26 mouse cellular contexts compared by ENCODE assay signal in genomic region chr6:16362057-16362456, GRCm38 (mm10).
A peak's percentile ranks its signal among the peaks of the same experiment; 100 is the strongest.
DNase-seq lines count a peak whose midpoint lies in the region; ATAC-seq and TF ChIP-seq lines count a peak whose summit lies in the region.
"Had no signal": no experiment of that assay in that cellular context is flagged by ENCODE, and none has a peak within 500 bp of the region (broad histone marks: within the 10 kb centered on the region; RNA-seq: fewer than 3 reads in every experiment).

No protein-coding gene starts in this region.

- no peak overlapping the region for H3K9ac ChIP-seq in ES-Bruce4 (ENCODE audit: low read depth, poor library complexity, severe bottlenecking)
- H3K9ac ChIP-seq: embryonic facial prominence, embryonic 13.5 days; embryonic facial prominence, embryonic 15.5 days; forebrain, embryonic 12.5 days had no signal

- H3K27me3 ChIP-seq in ES-Bruce4 (ENCODE audit: control insufficient read depth, insufficient read depth, low read length, poor library complexity, severe bottlenecking), result no peaks in the 10 kb centered on the region
- H3K27me3 ChIP-seq in heart, embryonic 10.5 days (ENCODE audit: insufficient read depth, poor library complexity, severe bottlenecking), result no peaks in the 10 kb centered on the region
- H3K27me3 ChIP-seq: embryonic facial prominence, embryonic 13.5 days; embryonic facial prominence, embryonic 15.5 days; forebrain, embryonic 12.5 days had no signal

- peak; percentile 98 for DNase-seq in ES-CJ7 (ENCODE audit: low read depth, low spot score)
- peak; percentile 99 for DNase-seq in R1 (ENCODE audit: low read depth, low spot score)
- DNase-seq in ZHBTc4 (ENCODE audit: low read depth, low spot score), result peak; percentile 91
- DNase-seq in right cerebral cortex, adult 2 months (ENCODE audit: low spot score in 2 of 2), result no peak
- no peak for DNase-seq in heart, embryonic 10.5 days (ENCODE audit: low spot score)
- DNase-seq: adrenal gland, adult 8-10 months; adrenal gland, postnatal 14 days; adrenal gland, postnatal 36 days; cerebellum, adult 11 months; cerebellum, adult 18-20 months; cerebellum, adult 8-10 months; cerebellum, adult 9-11 months; cerebellum, postnatal 14 days; cerebellum, postnatal 36 days; embryo, embryonic 11 days had no signal

- TF ChIP-seq POLR2A in ES-Bruce4 (IDR thresholded peaks at IDR 0.05; ENCODE audit: insufficient read depth, low read length), result no peak

- H3K27ac ChIP-seq in ES-Bruce4 (ENCODE audit: insufficient read depth, low read length), result peak overlapping the region; percentile 84
- H3K27ac ChIP-seq in heart, embryonic 10.5 days, result no peak overlapping the region
- H3K27ac ChIP-seq: embryonic facial prominence, embryonic 13.5 days; embryonic facial prominence, embryonic 15.5 days; forebrain, embryonic 10.5 days; forebrain, embryonic 12.5 days had no signal

- WGBS in heart, embryonic 10.5 days, result 64% methylated on average over 4 of the region's 4 CpGs

- no peak overlapping the region for H3K4me3 ChIP-seq in ES-Bruce4 (ENCODE audit: low read depth, low read length)
- no peak overlapping the region for H3K4me3 ChIP-seq in heart, embryonic 10.5 days
- H3K4me3 ChIP-seq: embryonic facial prominence, embryonic 13.5 days; embryonic facial prominence, embryonic 15.5 days; erythroblast, embryonic 14.5 days; forebrain, embryonic 10.5 days; forebrain, embryonic 12.5 days had no signal

- no peaks in the 10 kb centered on the region for H3K4me1 ChIP-seq in ES-Bruce4 (ENCODE audit: control insufficient read depth, insufficient read depth, low read length)
- no peaks in the 10 kb centered on the region for H3K4me1 ChIP-seq in heart, embryonic 10.5 days
- H3K4me1 ChIP-seq: embryonic facial prominence, embryonic 13.5 days; embryonic facial prominence, embryonic 15.5 days; forebrain, embryonic 10.5 days; forebrain, embryonic 12.5 days had no signal

- no peaks in the 10 kb centered on the region for H3K36me3 ChIP-seq in ES-Bruce4 (ENCODE audit: control insufficient read depth, insufficient read depth, low read length, poor library complexity, severe bottlenecking)
- H3K36me3 ChIP-seq in heart, embryonic 10.5 days, result no peaks in the 10 kb centered on the region
- H3K36me3 ChIP-seq: embryonic facial prominence, embryonic 13.5 days; embryonic facial prominence, embryonic 15.5 days; forebrain, embryonic 10.5 days; forebrain, embryonic 12.5 days; G1E had no signal

- no peak for ATAC-seq in granulocyte monocyte progenitor cell, adult 5-6 weeks (replicated peaks; ENCODE audit: poor library complexity, severe bottlenecking)
- ATAC-seq: activated CD4-positive, CD25-positive, alpha-beta regulatory T cell, adult 4 months; forebrain, embryonic 14.5 days; forebrain, embryonic 16.5 days had no signal

- peak; percentile 79 for TF ChIP-seq EP300 in ES-Bruce4 (IDR thresholded peaks at IDR 0.05; ENCODE audit: insufficient read depth, low read depth, low read length)

- no peaks in the 10 kb centered on the region for H3K9me3 ChIP-seq in ES-Bruce4 (replicated peaks; ENCODE audit: control insufficient read depth, insufficient read depth, low read length, poor library complexity, severe bottlenecking)
- no peaks in the 10 kb centered on the region for H3K9me3 ChIP-seq in heart, embryonic 10.5 days
- H3K9me3 ChIP-seq: embryonic facial prominence, embryonic 13.5 days; embryonic facial prominence, embryonic 15.5 days; forebrain, embryonic 10.5 days; forebrain, embryonic 12.5 days; G1E had no signal

- no peak for TF ChIP-seq CTCF in ES-Bruce4 (IDR thresholded peaks at IDR 0.05; ENCODE audit: low read depth, low read length)

Comparison
In these comparisons a context has a peak if more than half of its experiments do, and no peak if none do; other contexts are left out.
1. DNase-seq: peak in ES-CJ7 (single experiment), R1 (single experiment) and ZHBTc4 (single experiment); none in right cerebral cortex, adult 2 months (0 of 2) and heart, embryonic 10.5 days (single experiment).